Mouse (Mus musculus) olfactory bulb, adult 2 months (tissue): ENCODE measurements around the gene Cdk15.

ENCODE experiments used
- CTCF ChIP-seq: fragments of 200-500 bp; IDR thresholded peaks from 2 replicates; pipeline ENCODE4 v1.5.1; 2012; ENCODE audit warnings: low read depth, mild to moderate bottlenecking, low read length, moderate library complexity; ENCODE audit not compliant: insufficient read depth
- POLR2A ChIP-seq: fragments of 200-500 bp; IDR thresholded peaks from 2 replicates; pipeline ENCODE4 v1.6.1; 2012; ENCODE audit warnings: mild to moderate bottlenecking, low read depth, low read length, moderate library complexity; ENCODE audit not compliant: insufficient read depth

DNA sequence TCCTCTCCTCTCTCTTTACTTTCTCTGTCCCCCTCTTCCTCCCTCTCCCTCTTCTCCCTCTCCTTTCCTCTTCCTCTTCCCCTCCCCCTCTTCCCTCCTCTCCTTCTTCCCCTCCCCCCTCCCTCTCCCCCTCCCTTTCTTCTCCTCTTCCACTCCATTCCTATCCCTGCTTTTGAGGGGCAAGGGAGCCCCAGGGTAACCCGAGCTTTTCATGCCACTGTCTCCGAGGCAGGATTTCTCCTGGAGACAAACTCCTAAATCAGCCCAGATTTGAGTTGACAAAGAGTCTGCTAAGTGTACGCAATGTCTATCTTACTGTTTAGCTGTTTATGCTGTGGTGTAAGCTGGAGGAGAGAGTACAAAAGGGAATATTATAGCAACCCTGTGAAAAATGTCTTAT is 85.0 kb downstream of the Cdk15 start:
- TF ChIP-seq POLR2A (no peak), CTCF (no peak)
